15 mouse cellular contexts compared by ENCODE assay signal in genomic region chr2:32630036-32630435, GRCm38 (mm10). TPM values are rescaled to one million over a fixed set of nuclear protein-coding genes. Genes with fewer than 3 reads are reported as not detected.
DNase-seq lines count a peak whose midpoint lies in the region; ATAC-seq and TF ChIP-seq lines count a peak whose summit lies in the region.
"Had no signal": no experiment of that assay in that cellular context is flagged by ENCODE, and none has a peak within 500 bp of the region (broad histone marks: within the 10 kb centered on the region; RNA-seq: fewer than 3 reads in every experiment).

No protein-coding gene starts in this region.

- H3K27me3 ChIP-seq in testis, adult 2 months (ENCODE audit: control insufficient read depth, insufficient read depth, low read length), result no peaks in the 10 kb centered on the region
- no peaks in the 10 kb centered on the region for H3K27me3 ChIP-seq in limb, embryonic 12.5 days
- H3K27me3 ChIP-seq: limb, embryonic 15.5 days; Patski had no signal

- TF ChIP-seq CTCF in gastrocnemius, adult 2 months (IDR thresholded peaks at IDR 0.05), result no peak
- TF ChIP-seq CTCF in testis, adult 2 months (IDR thresholded peaks at IDR 0.05; ENCODE audit: control insufficient read depth, insufficient read depth, insufficient replicate concordance, low read depth, low read length), result no peak

- peaks cover 22% of the 10 kb centered on the region for H3K4me1 ChIP-seq in testis, adult 2 months (ENCODE audit: control insufficient read depth, insufficient read depth, low read length)
- H3K4me1 ChIP-seq in limb, embryonic 12.5 days (replicated peaks), result peaks cover 46% of the 10 kb centered on the region

- 85% methylated on average over 7 of the region's 9 CpGs for WGBS in limb, embryonic 12.5 days

- intact Hi-C loops in gastrocnemius, adult 2 months (cut with DNase I), result loop anchor here (5.0 kb wide), 1 partner anchor 42 kb away; no protein-coding TSS in a partner anchor

- no peak overlapping the region for H3K4me2 ChIP-seq in limb, embryonic 12.5 days
- H3K4me2 ChIP-seq: limb, embryonic 15.5 days had no signal

- no peaks in the 10 kb centered on the region for H3K36me3 ChIP-seq in testis, adult 2 months (ENCODE audit: control insufficient read depth, insufficient read depth, low read length)
- no peaks in the 10 kb centered on the region; the same call in 1 of the 2 replicates for H3K36me3 ChIP-seq in limb, embryonic 12.5 days
- H3K36me3 ChIP-seq: limb, embryonic 15.5 days had no signal

- H3K4me3 ChIP-seq in gastrocnemius, adult 2 months, result peak overlapping the region; percentile 86
- H3K4me3 ChIP-seq in testis, adult 2 months (ENCODE audit: control insufficient read depth, low read depth, low read length), result peak overlapping the region; percentile 83
- H3K4me3 ChIP-seq in limb, embryonic 12.5 days (replicated peaks), result no peak overlapping the region
- H3K4me3 ChIP-seq: limb, embryonic 15.5 days had no signal

- H3K9ac ChIP-seq in limb, embryonic 12.5 days (replicated peaks), result no peak overlapping the region
- H3K9ac ChIP-seq: limb, embryonic 15.5 days had no signal

- TF ChIP-seq POLR2A in testis, adult 2 months (IDR thresholded peaks at IDR 0.05; ENCODE audit: control insufficient read depth, low read depth, low read length), result no peak

- DNase-seq in gastrocnemius, adult 2 months, result peak; percentile 15
- DNase-seq in gastrocnemius, postnatal 4 days (ENCODE audit: low spot score in 2 of 2), result no peak
- DNase-seq in testis, postnatal 14 days (ENCODE audit: low spot score), result no peak
- DNase-seq in embryo, embryonic 9.5 days (ENCODE audit: extremely low spot score), result no peak
- no peak for DNase-seq in thymus, postnatal 14 days
- DNase-seq in ovary, postnatal 10 days (ENCODE audit: low spot score), result no peak
- DNase-seq: right cerebral cortex, adult 18-20 months; thymus, postnatal 25 days had no signal

- H3K27ac ChIP-seq in gastrocnemius, adult 2 months, result peak overlapping the region; percentile 97
- H3K27ac ChIP-seq in testis, adult 2 months (ENCODE audit: control insufficient read depth, insufficient read depth, low read depth, low read length), result no peak overlapping the region
- peak overlapping the region; percentile 62; the same call in 1 of the 2 replicates for H3K27ac ChIP-seq in limb, embryonic 12.5 days

- H3K9me3 ChIP-seq in limb, embryonic 12.5 days, result no peaks in the 10 kb centered on the region
- H3K9me3 ChIP-seq: limb, embryonic 15.5 days had no signal

- ATAC-seq in limb, embryonic 12.5 days (ENCODE audit: insufficient number of reproducible peaks, insufficient read depth, low FRiP score, low TSS enrichment, low read depth), result no peak

RNA-seq across cellular contexts. Expression of gene Ak1, which starts 8.5 kb away (rescaled TPM):
- total RNA-seq in gastrocnemius, adult 2 months (2021), result 1,000 to 10,000 TPM; 1,555 to 1,869 TPM
- 100 to 1,000 TPM; 892 to 897 TPM for total RNA-seq in gastrocnemius, postnatal 4 days (2021)
- 172 and 177 TPM in 2 replicates for polyA plus RNA-seq in testis, adult 2 months (2012; rRNA removed)
- polyA plus RNA-seq in limb, embryonic 12.5 days (2016; fragmentation: Nextera tagmentation; extraction: Ambion mirVana), result 34.3 and 34.4 TPM in 2 replicates

RNA-seq across cellular contexts. Expression of gene Eng, which starts 16.4 kb away (rescaled TPM):
- 10 to 100 TPM; 26.5 to 38.8 TPM for total RNA-seq in gastrocnemius, adult 2 months (2021)
- total RNA-seq in gastrocnemius, postnatal 4 days (2021), result 10 to 100 TPM; 55.3 to 60.1 TPM
- polyA plus RNA-seq in testis, adult 2 months (2012; rRNA removed), result 6.5 and 7.9 TPM in 2 replicates
- polyA plus RNA-seq in limb, embryonic 12.5 days (2016; fragmentation: Nextera tagmentation; extraction: Ambion mirVana), result 24.7 and 25.7 TPM in 2 replicates

RNA-seq across cellular contexts. Expression of gene St6galnac6, which starts 30.5 kb away (rescaled TPM):
- 10 to 100 TPM; 46.8 to 56.5 TPM for total RNA-seq in gastrocnemius, adult 2 months (2021)
- total RNA-seq in gastrocnemius, postnatal 4 days (2021), result 10 to 100 TPM; 57.4 to 63.6 TPM
- polyA plus RNA-seq in testis, adult 2 months (2012; rRNA removed), result 17.6 and 24.7 TPM in 2 replicates
- 23.4 and 23.7 TPM in 2 replicates for polyA plus RNA-seq in limb, embryonic 12.5 days (2016; fragmentation: Nextera tagmentation; extraction: Ambion mirVana)

RNA-seq across cellular contexts. Expression of gene St6galnac4, which starts 43.1 kb away (rescaled TPM):
- 10 to 100 TPM in 1 of 2 experiments, 1 to 10 TPM in 1; 8.7 to 21.6 TPM for total RNA-seq in gastrocnemius, adult 2 months (2021)
- 10 to 100 TPM; 48.8 to 55.1 TPM for total RNA-seq in gastrocnemius, postnatal 4 days (2021)
- 1.4 and 1.6 TPM in 2 replicates for polyA plus RNA-seq in testis, adult 2 months (2012; rRNA removed)
- 29.8 and 29.9 TPM in 2 replicates for polyA plus RNA-seq in limb, embryonic 12.5 days (2016; fragmentation: Nextera tagmentation; extraction: Ambion mirVana)

RNA-seq across cellular contexts. Expression of gene 9430097D07Rik, which starts 54.6 kb away (rescaled TPM):
- not detected for total RNA-seq in gastrocnemius, adult 2 months (2021)
- not detected for total RNA-seq in gastrocnemius, postnatal 4 days (2021)
- 2.2 and 2.3 TPM in 2 replicates for polyA plus RNA-seq in testis, adult 2 months (2012; rRNA removed)
- 0.55 TPM in 1 of 2 replicates, not detected in the other for polyA plus RNA-seq in limb, embryonic 12.5 days (2016; fragmentation: Nextera tagmentation; extraction: Ambion mirVana)
- total RNA-seq: adrenal gland, postnatal 10 days; granulocyte monocyte progenitor cell, adult 5-6 weeks had no signal
- polyA plus RNA-seq: limb, embryonic 15.5 days; lung, postnatal 0 days had no signal
